Mouse (Mus musculus) splenic B cell, adult 2 months (primary cell): ENCODE measurements around the gene Acsf3.

Experiments used
- DNase-seq: peaks from one replicate; pipeline ENCODE4 v3.0.0-alpha.2; 2011; ENCODE audit warnings: low read depth, low spot score
- H3K27me3 ChIP-seq: 2 replicates; pipeline ENCODE4 v1.6.1; 2012; ENCODE audit warnings: mild to moderate bottlenecking, low read length, moderate library complexity, mixed read lengths; ENCODE audit not compliant: control insufficient read depth, poor library complexity, insufficient read depth, severe bottlenecking
- H3K36me3 ChIP-seq: 2 replicates; pipeline ENCODE4 v1.6.1; 2012; ENCODE audit warnings: mild to moderate bottlenecking, low read length, moderate library complexity, mixed read lengths; ENCODE audit not compliant: control insufficient read depth, poor library complexity, insufficient read depth, severe bottlenecking

The Acsf3 gene

DNA sequence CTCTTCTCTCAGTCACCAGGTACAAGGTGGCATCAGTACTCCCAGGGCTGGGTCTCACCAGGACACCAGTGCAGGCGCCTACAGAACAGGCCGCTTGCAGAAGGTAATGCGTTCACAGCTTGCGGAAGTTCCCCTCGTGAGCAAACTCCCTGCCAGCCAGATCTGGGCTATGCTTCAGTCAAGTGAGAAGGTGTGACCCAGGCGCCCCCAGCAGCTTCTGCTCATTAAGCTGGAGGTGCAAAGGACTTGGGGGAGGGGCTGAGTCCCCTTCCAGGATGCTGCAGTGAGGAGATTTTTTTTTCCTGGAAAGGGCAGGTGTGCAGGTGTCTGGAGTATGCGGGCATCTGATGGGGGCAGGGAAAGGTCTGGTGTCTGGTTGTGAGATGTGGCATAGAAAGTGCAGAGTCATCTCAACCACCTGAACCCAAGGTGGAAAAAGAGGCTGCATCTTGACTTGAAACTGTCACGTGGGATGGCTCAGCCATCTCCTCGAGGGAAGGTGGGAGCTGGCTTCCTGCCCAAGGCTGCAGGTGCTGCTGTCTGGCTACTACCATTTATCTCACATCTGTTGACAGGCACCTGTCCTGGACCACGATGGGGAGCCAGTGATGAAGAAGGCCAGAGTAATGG lies 2.7 kb upstream of the Acsf3 start:
- Histone ChIP-seq H3K36me3 (no peaks in the 10 kb centered on the region), H3K27me3 (no peaks in the 10 kb centered on the region)
- DNase-seq = peak; percentile 39

- Histone ChIP-seq H3K27me3 (no peaks in the 10 kb centered on the region), H3K36me3 (peaks cover 2% of the 10 kb centered on the region; the same call in 1 of the 2 replicates)
- no peak for DNase-seq
Measured at GRCm38 (mm10) chr8:122777701-122778100, 2.4 kb downstream of the Acsf3 start.

DNA sequence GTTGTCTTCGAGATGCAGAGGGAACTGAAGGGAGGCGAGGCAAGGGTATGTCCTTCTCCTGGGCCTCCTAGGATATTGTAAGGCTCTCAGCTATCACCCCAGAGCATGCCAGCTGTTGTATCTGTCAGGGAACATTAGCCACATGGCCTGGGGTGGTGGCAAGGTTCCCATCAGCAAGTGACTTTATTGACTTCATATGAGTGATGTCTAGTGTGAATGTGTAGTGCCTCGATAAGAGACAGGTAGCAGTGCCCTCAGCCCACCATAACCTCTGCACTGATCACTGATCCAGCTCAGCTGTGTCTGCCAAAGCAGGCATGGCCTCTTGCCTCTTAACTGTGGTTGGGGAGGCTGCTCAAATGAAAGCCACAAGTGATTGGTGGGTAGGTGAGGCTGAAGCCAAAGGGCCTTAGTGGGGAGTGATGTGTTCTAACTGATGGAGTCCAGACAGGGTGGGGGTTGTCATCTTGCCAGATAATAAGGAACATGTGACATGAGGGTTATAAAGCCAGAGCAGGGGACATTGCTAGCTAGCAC lies 3.5 kb downstream of the Acsf3 start:
- H3K27me3 ChIP-seq = no peaks in the 10 kb centered on the region
- no peak for DNase-seq

GRCm38 (mm10) chr8:122779255-122779654 lies 4.0 kb downstream of the Acsf3 start:
- Histone ChIP-seq H3K27me3 (no peaks in the 10 kb centered on the region), H3K36me3 (peaks cover 4% of the 10 kb centered on the region; the same call in 1 of the 2 replicates)
- DNase-seq = no peak

More for the DNA sequence above, 3.5 kb downstream of the Acsf3 start:
- peaks cover 3% of the 10 kb centered on the region; the same call in 1 of the 2 replicates for H3K36me3 ChIP-seq

GRCm38 (mm10) chr8:122784756-122785155 lies 9.5 kb downstream of the Acsf3 start:
- no peak for DNase-seq
- Histone ChIP-seq H3K36me3 (peaks cover 5% of the 10 kb centered on the region; the same call in 1 of the 2 replicates), H3K27me3 (no peaks in the 10 kb centered on the region)

- Histone ChIP-seq H3K36me3 (no peaks in the 10 kb centered on the region; the same call in 1 of the 2 replicates), H3K27me3 (no peaks in the 10 kb centered on the region)
- DNase-seq = no peak
Measured at GRCm38 (mm10) chr8:122789796-122790195, 14.5 kb downstream of the Acsf3 start.

- H3K27me3 ChIP-seq = no peaks in the 10 kb centered on the region
- no peaks in the 10 kb centered on the region for H3K36me3 ChIP-seq
- no peak for DNase-seq
Measured at GRCm38 (mm10) chr8:122793375-122794174, 18.3 kb downstream of the Acsf3 start.

DNA sequence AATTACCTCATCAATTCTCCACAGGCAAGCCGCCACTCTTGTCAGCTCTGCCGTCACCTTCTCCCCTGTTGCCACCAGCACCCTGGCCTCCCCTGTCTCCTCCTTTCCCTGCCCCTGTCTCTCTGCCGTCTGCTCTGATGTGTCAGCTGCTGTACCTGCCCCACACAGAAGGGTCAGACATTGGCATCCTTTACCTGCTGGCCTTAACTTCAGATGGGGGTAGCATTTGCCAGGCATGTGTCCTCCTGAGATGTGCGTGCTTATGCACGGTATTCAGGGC lies 18.8 kb downstream of the Acsf3 start:
- DNase-seq = no peak
- Histone ChIP-seq H3K36me3 (no peaks in the 10 kb centered on the region), H3K27me3 (no peaks in the 10 kb centered on the region)

GRCm38 (mm10) chr8:122803906-122804761 lies 28.8 kb downstream of the Acsf3 start:
- DNase-seq = no peak
- no peaks in the 10 kb centered on the region for H3K27me3 ChIP-seq
- peaks cover 7% of the 10 kb centered on the region for H3K36me3 ChIP-seq

- no peak for DNase-seq
- no peaks in the 10 kb centered on the region for H3K27me3 ChIP-seq
- peaks cover 7% of the 10 kb centered on the region for H3K36me3 ChIP-seq
Measured at GRCm38 (mm10) chr8:122805349-122805748, 30.1 kb downstream of the Acsf3 start.

DNA sequence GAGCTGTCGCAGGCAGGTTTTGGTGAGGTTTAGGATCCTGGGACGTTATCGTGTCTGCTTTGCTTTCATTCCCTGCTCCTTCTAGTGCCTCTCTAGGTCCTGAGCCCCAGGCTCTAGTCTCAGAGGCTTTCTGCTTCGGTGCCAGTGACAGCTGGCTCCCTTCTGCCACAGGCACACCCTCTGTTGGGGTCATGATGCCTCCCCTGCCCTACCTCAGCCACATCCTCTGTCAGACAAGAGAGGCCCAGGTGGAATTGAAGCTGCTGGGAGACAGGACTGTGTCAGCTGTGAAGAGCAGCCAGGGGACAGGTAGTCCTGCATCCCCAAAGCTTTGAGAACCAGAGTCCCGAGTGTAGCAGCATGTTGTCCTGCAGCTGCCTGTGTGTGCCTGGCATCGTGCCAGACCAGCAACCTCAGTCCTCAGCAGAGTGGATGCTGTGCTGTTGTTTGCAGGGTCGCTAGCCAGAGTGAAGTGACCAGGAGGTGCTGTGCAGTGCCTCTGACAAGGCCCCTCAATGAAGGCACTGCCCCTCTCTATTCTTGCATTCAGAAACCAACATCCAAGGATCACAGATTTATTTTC lies 31.8 kb downstream of the Acsf3 start:
- no peaks in the 10 kb centered on the region for H3K27me3 ChIP-seq
- H3K36me3 ChIP-seq = peaks cover 7% of the 10 kb centered on the region
- DNase-seq = no peak

GRCm38 (mm10) chr8:122807907-122808306 lies 32.6 kb downstream of the Acsf3 start:
- H3K36me3 ChIP-seq = peaks cover 5% of the 10 kb centered on the region
- no peaks in the 10 kb centered on the region for H3K27me3 ChIP-seq
- DNase-seq = no peak

- Histone ChIP-seq H3K36me3 (peaks cover 2% of the 10 kb centered on the region), H3K27me3 (no peaks in the 10 kb centered on the region)
- DNase-seq = no peak
Measured at GRCm38 (mm10) chr8:122810376-122810775, 35.1 kb downstream of the Acsf3 start.

DNA sequence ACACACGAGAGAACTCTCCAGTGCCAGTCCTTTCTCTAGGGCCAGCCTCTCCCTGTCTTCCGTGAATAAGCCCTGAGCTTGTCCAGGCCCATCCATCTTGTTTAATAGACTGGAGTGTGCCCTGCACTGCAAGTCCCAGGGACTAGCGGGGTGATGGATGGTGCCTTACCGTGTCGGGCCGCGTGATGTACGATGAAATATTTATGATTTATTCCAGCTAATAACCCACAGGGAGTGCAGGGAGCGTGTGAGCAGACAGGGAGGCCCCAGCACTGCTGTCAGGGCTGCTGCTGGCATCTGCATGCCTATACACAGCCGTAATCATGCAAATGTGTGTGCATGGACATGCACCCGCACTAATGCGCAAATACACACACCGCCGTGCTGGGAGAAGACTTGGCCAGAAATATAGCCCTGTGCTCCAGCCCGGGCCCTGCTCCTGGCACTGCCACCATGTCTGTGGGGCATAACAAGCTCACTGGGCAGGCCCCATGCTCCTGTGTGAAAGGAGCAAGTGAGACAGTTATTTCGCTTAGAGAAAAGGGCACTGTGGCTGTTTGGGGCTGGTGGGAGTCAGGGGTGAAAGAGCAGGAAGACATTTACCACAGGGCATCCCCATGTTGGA lies 36.7 kb downstream of the Acsf3 start:
- H3K27me3 ChIP-seq = no peaks in the 10 kb centered on the region
- peaks cover 3% of the 10 kb centered on the region for H3K36me3 ChIP-seq

More for the DNA sequence above, 36.7 kb downstream of the Acsf3 start:
- DNase-seq = no peak
